Mouse (Mus musculus): ENCODE results near the gene Gm17268. TPM values are rescaled to one million over a fixed set of nuclear protein-coding genes. Genes with fewer than 3 reads are reported as not detected.

Gm17268 gene
- total RNA-seq, 2 experiments from 2014 or later = not detected

- peak; percentile 15 for DNase-seq (ENCODE audit: low spot score)
These were observed 56.2 kb downstream of the Gm17268 start for GRCm38 (mm10) chr11:81982191-81982590.

Other genes with a start within 250 kb of the Gm17268 start
- under 1 TPM in 1 of 2 experiments, not detected in 1; 0.21 TPM for gene 5530401A14Rik, start 177.9 kb downstream of the Gm17268 start, total RNA-seq (2021)
- under 1 TPM; 0.11 to 0.31 TPM for gene Asic2, start 70.1 kb downstream of the Gm17268 start, total RNA-seq (2021)
- 1 to 10 TPM in 1 of 2 experiments, under 1 TPM in 1; 0.48 to 1.5 TPM for gene Ccl2, start 3.0 kb downstream of the Gm17268 start, total RNA-seq (2021)
- gene Ccl7, start 7.2 kb upstream of the Gm17268 start, total RNA-seq (2021) = 1 to 10 TPM in 1 of 2 experiments, not detected in 1; 1.2 TPM
- gene Ccl11, start 19.3 kb upstream of the Gm17268 start, total RNA-seq (2021) = 10 to 100 TPM; 13.2 to 21.0 TPM
- gene Ccl12, start 63.3 kb upstream of the Gm17268 start, total RNA-seq (2021) = not detected
- gene Ccl8, start 76.6 kb upstream of the Gm17268 start, total RNA-seq (2021) = under 1 TPM; 0.50 to 1.00 TPM